Mouse (Mus musculus): ENCODE measurements around the gene Sox13. TPM values are rescaled to one million over a fixed set of nuclear protein-coding genes. Genes with fewer than 3 reads are reported as not detected.

The Sox13 gene
- polyA plus RNA-seq, 1 experiment from 2014 or later: 8.8 TPM

DNA sequence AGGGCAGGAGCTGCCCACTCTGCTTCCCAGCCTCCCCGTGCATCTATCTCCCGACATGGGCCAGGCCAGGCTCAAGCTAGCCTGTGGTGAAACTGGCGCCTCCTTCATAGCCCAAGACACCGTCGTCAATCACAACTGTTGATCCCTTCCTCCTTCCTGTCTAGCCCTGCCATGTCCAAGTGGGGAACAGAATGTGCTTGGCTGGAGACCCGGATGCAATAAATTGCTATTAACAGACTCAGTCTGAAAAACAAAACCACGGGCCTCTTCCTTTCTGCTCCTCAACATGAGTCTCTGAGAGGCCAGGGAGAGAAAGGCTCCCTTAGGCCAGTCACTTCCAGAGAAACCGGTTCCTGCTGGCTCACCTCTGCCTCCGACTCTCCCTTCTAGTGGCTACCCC lies 11.2 kb downstream of the Sox13 start:
- no peak overlapping the region for H3K4me3 ChIP-seq
- H3K4me1 ChIP-seq (replicated peaks): peaks cover 73% of the 10 kb centered on the region
- no peak overlapping the region for H3K27ac ChIP-seq (replicated peaks)
- H3K27me3 ChIP-seq: no peaks in the 10 kb centered on the region
- no peak overlapping the region for H3K9ac ChIP-seq
- WGBS: 61% methylated on average over 9 of the region's 9 CpGs
- H3K9me3 ChIP-seq: no peaks in the 10 kb centered on the region
- ATAC-seq (ENCODE audit: low read depth): no peak
- no peak overlapping the region for H3K4me2 ChIP-seq
- H3K36me3 ChIP-seq: no peaks in the 10 kb centered on the region

DNA sequence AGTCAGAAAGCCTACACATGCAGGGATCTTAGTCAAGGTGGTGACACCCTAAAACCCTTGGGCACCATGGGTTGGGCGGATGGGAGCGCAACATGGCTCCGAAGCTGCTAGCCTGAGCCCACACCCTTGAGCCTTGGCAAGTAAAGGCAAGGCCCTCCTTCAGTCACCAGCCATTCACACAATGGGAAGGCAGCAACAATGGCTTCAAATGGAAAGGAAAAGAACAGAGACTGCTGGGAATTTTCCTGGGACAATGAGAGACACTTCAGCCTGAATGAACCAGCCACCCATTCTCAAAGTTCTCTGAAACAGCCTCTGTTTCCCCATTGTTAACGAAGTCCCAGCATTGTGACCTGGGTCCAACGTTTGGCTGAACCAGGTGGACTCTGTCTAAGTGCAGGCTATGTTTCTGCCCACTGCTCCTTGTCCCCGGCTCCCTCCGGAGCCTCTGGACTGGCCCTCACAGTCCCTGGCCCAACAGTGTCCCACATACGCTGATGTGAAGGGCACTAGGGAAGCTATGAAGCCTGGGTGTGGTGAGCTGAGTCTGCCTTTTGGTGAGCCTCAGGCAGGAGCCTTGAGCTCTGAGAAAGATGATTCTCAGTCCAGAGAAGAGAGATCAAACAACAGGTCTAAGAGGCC lies 12.6 kb downstream of the Sox13 start:
- ATAC-seq (ENCODE audit: low read depth): no peak
- Histone ChIP-seq H3K36me3 (no peaks in the 10 kb centered on the region), H3K4me3 (no peak overlapping the region), H3K9me3 (no peaks in the 10 kb centered on the region), H3K9ac (no peak overlapping the region), H3K27ac (replicated peaks) (no peak overlapping the region), H3K4me1 (replicated peaks) (peaks cover 62% of the 10 kb centered on the region), H3K4me2 (no peak overlapping the region), H3K27me3 (no peaks in the 10 kb centered on the region)
- WGBS: 42% methylated on average over 8 of the region's 8 CpGs

- 66% methylated on average over 9 of the region's 9 CpGs for WGBS
- no peak overlapping the region for H3K9ac ChIP-seq
- no peaks in the 10 kb centered on the region for H3K36me3 ChIP-seq
- H3K4me3 ChIP-seq: no peak overlapping the region
- H3K27me3 ChIP-seq: no peaks in the 10 kb centered on the region
- no peak overlapping the region for H3K4me2 ChIP-seq
- peaks cover 49% of the 10 kb centered on the region for H3K4me1 ChIP-seq (replicated peaks)
- no peak for ATAC-seq (ENCODE audit: low read depth)
- H3K27ac ChIP-seq (replicated peaks): no peak overlapping the region
- H3K9me3 ChIP-seq: no peaks in the 10 kb centered on the region
These were observed 14.4 kb downstream of the Sox13 start for GRCm38 (mm10) chr1:133409786-133410185.

GRCm38 (mm10) chr1:133408880-133409516 lies 15.2 kb downstream of the Sox13 start:
- H3K36me3 ChIP-seq: no peaks in the 10 kb centered on the region
- H3K9me3 ChIP-seq: no peaks in the 10 kb centered on the region
- no peak overlapping the region for H3K4me2 ChIP-seq
- peak overlapping the region; percentile 43; the same call in 1 of the 2 replicates for H3K9ac ChIP-seq
- no peak for ATAC-seq (ENCODE audit: low read depth)
- H3K4me1 ChIP-seq (replicated peaks): peaks cover 45% of the 10 kb centered on the region
- WGBS: 9% methylated on average over 6 of the region's 6 CpGs
- no peak overlapping the region for H3K4me3 ChIP-seq
- H3K27ac ChIP-seq (replicated peaks): no peak overlapping the region
- H3K27me3 ChIP-seq: no peaks in the 10 kb centered on the region

DNA sequence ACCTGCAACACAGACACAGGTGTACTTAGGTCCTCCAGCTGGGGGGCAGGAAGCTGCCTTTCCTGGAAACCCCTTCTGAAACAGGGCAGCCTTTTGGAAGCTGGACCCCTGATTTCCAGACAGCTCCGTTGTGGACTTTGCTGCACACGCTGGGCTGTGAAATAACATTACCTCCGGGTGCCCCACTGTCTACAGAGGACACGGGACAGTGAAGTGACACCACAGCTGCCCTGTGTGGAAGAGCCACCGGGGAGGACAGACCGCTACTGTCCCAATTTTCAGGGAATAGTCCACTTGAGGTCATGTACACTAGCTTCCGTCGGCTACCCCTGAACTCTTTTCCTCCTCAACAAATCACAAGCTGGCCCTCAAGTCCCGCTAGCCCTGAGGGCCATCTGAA lies 15.9 kb downstream of the Sox13 start:
- no peak overlapping the region for H3K4me2 ChIP-seq
- H3K9me3 ChIP-seq: no peaks in the 10 kb centered on the region
- H3K27ac ChIP-seq (replicated peaks): no peak overlapping the region
- no peaks in the 10 kb centered on the region for H3K36me3 ChIP-seq
- no peak overlapping the region for H3K9ac ChIP-seq
- H3K4me3 ChIP-seq: no peak overlapping the region
- ATAC-seq (ENCODE audit: low read depth): no peak
- H3K27me3 ChIP-seq: no peaks in the 10 kb centered on the region
- 52% methylated on average over 9 of the region's 9 CpGs for WGBS
- H3K4me1 ChIP-seq (replicated peaks): peaks cover 39% of the 10 kb centered on the region

DNA sequence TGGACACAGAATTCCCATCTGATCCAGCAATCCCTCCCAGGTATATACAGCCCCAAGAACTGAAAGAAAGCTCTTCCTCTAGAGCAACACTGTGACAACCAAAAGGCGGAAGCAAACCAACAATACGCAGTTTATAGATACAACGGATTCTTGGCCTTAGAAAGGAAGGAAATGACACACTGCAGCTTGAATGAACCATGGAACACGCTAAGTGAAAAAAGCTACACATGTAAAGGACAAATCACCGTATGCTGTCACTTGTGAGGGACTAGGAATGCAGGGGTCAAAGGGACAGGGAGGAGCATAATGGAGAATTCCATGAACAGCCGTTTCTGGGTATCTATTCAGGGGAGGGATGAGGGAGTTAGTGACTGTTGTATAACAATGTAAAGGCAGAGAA lies 16.7 kb downstream of the Sox13 start:
- Histone ChIP-seq H3K36me3 (no peaks in the 10 kb centered on the region), H3K9ac (no peak overlapping the region), H3K27ac (replicated peaks) (peak overlapping the region; percentile 49; the same call in 1 of the 2 replicates), H3K27me3 (no peaks in the 10 kb centered on the region), H3K9me3 (no peaks in the 10 kb centered on the region), H3K4me2 (no peak overlapping the region), H3K4me1 (replicated peaks) (peaks cover 30% of the 10 kb centered on the region), H3K4me3 (no peak overlapping the region)
- 52% methylated on average over 6 of the region's 6 CpGs for WGBS
- ATAC-seq (ENCODE audit: low read depth): no peak

DNA sequence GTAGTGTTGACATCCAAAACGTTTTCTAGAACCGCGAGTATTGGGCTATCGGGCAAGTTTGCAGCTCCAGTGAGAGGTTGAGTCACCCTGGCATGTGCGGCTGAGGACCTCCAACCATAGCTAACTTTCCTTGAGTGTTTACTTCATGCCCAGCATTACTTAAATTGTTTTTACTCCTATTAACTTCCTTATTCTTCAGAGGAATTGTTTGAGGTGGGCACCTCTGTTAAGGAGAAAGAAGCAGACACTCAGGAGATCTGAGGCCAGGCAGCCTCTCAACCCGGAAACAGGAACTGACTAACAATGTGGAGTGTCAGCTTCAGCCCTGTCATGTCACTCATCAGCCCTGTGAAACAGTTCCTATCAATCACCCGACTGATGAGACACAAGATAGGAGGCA lies 17.6 kb downstream of the Sox13 start:
- Histone ChIP-seq H3K27me3 (no peaks in the 10 kb centered on the region), H3K9ac (no peak overlapping the region), H3K4me1 (replicated peaks) (peaks cover 27% of the 10 kb centered on the region), H3K4me3 (no peak overlapping the region), H3K36me3 (no peaks in the 10 kb centered on the region), H3K9me3 (no peaks in the 10 kb centered on the region), H3K27ac (replicated peaks) (0 out of 2 replicates have a peak overlapping the region, but pooled peaks have one; percentile 49), H3K4me2 (no peak overlapping the region)
- WGBS: 86% methylated on average over 7 of the region's 7 CpGs
- ATAC-seq (ENCODE audit: low read depth): no peak

DNA sequence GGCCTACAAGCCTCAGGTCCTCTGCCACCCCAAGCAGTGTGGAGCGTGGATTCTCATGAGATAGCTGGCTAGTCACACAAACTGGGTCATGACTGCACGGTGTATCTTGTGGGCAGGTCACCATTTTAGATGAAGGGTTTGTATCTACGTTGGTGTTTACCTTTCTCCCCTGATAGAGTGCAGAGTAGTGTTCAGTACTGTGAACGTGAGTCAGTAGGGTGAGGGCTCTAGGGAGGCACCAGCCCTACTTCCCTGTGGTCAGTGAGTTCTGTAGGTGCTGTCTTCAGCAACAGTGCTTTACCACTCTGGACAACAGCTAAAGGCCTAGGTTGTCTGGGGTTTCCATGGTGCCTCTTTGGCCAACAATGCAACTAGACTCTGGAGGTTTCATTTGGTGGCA lies 20.2 kb downstream of the Sox13 start:
- no peak overlapping the region for H3K4me3 ChIP-seq
- H3K9me3 ChIP-seq: no peaks in the 10 kb centered on the region
- H3K27me3 ChIP-seq: no peaks in the 10 kb centered on the region
- peaks cover 19% of the 10 kb centered on the region for H3K4me1 ChIP-seq (replicated peaks)
- no peak overlapping the region for H3K27ac ChIP-seq (replicated peaks)
- no peak overlapping the region for H3K9ac ChIP-seq
- no peaks in the 10 kb centered on the region for H3K36me3 ChIP-seq
- no peak overlapping the region for H3K4me2 ChIP-seq
- ATAC-seq (ENCODE audit: low read depth): no peak
- WGBS: 93% methylated on average over 4 of the region's 4 CpGs

- Histone ChIP-seq H3K9me3 (no peaks in the 10 kb centered on the region), H3K27me3 (no peaks in the 10 kb centered on the region), H3K4me1 (replicated peaks) (peaks cover 29% of the 10 kb centered on the region), H3K27ac (replicated peaks) (no peak overlapping the region), H3K9ac (no peak overlapping the region), H3K4me3 (no peak overlapping the region), H3K36me3 (no peaks in the 10 kb centered on the region), H3K4me2 (no peak overlapping the region)
- no peak for ATAC-seq (ENCODE audit: low read depth)
- WGBS: 78% methylated on average over 13 of the region's 13 CpGs
These were observed 24.0 kb downstream of the Sox13 start for GRCm38 (mm10) chr1:133400014-133400725.

GRCm38 (mm10) chr1:133397483-133398237 lies 26.5 kb downstream of the Sox13 start:
- peaks cover 33% of the 10 kb centered on the region for H3K4me1 ChIP-seq (replicated peaks)
- 0 out of 2 replicates have a peak, but pooled peaks cover 4% of the 10 kb centered on the region for H3K36me3 ChIP-seq
- H3K27me3 ChIP-seq: no peaks in the 10 kb centered on the region
- no peak overlapping the region for H3K4me3 ChIP-seq
- peak; percentile 73 for ATAC-seq (ENCODE audit: low read depth)
- peak overlapping the region; percentile 97 for H3K27ac ChIP-seq (replicated peaks)
- WGBS: 4% methylated on average over 17 of the region's 17 CpGs
- no peaks in the 10 kb centered on the region for H3K9me3 ChIP-seq
- H3K9ac ChIP-seq: peak overlapping the region; percentile 69
- peak overlapping the region; percentile 38 for H3K4me2 ChIP-seq

DNA sequence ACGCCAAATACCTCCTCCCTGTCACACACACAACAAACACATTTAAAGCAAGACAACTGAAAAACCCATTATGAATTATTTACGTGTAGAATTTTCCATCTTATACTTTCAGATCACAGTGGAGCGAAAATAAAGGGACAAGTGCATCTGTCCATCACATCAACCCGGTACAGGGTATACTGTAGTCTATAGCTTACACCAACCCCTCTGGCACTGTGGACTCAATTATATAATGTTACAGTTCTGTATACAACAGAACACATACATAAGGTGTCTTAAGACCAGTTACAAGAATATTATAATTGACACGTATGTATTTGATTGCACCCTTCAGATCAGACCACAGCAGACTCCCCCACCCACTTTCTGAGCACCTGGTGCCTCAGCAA lies 27.1 kb downstream of the Sox13 start:
- no peak overlapping the region for H3K4me3 ChIP-seq
- peak; percentile 59 for ATAC-seq (ENCODE audit: low read depth)

GRCm38 (mm10) chr1:133396693-133397092 lies 27.5 kb downstream of the Sox13 start:
- Histone ChIP-seq H3K4me3 (no peak overlapping the region), H3K27ac (replicated peaks) (peak overlapping the region; percentile 97; the same call in 1 of the 2 replicates), H3K9me3 (no peaks in the 10 kb centered on the region; the same call in 1 of the 2 replicates), H3K27me3 (no peaks in the 10 kb centered on the region), H3K9ac (no peak overlapping the region), H3K4me2 (no peak overlapping the region), H3K36me3 (peaks cover 13% of the 10 kb centered on the region), H3K4me1 (replicated peaks) (peaks cover 33% of the 10 kb centered on the region)
- WGBS: 84% methylated on average over 5 of the region's 5 CpGs
- ATAC-seq (ENCODE audit: low read depth): no peak

More for the DNA sequence above, 27.1 kb downstream of the Sox13 start:
- Histone ChIP-seq H3K27ac (replicated peaks) (peak overlapping the region; percentile 97), H3K4me1 (replicated peaks) (peaks cover 33% of the 10 kb centered on the region), H3K27me3 (no peaks in the 10 kb centered on the region), H3K36me3 (peaks cover 9% of the 10 kb centered on the region), H3K9me3 (no peaks in the 10 kb centered on the region), H3K9ac (peak overlapping the region; percentile 69), H3K4me2 (peak overlapping the region; percentile 38)
- 58% methylated on average over 5 of the region's 5 CpGs for WGBS
